Mouse (Mus musculus): ENCODE data around the gene Pcdh7.

Pcdh7 gene

GRCm38 (mm10) chr5:57807350-57807749, 89.6 kb downstream of the Pcdh7 start:
- 39% methylated on average over 2 of the region's 2 CpGs for WGBS

GRCm38 (mm10) chr5:57810641-57811040, 92.9 kb downstream of the Pcdh7 start:
- WGBS: 79% methylated on average over 1 of the region's 1 CpGs

- WGBS: 68% methylated on average over 5 of the region's 5 CpGs
Measured at GRCm38 (mm10) chr5:57815964-57816589, 98.3 kb downstream of the Pcdh7 start.

- WGBS: 47% methylated on average over 2 of the region's 2 CpGs
Measured at GRCm38 (mm10) chr5:57819788-57820187, 102.0 kb downstream of the Pcdh7 start.

- WGBS: 77% methylated on average over 8 of the region's 8 CpGs
Measured at GRCm38 (mm10) chr5:57821099-57821498, 103.3 kb downstream of the Pcdh7 start.

GRCm38 (mm10) chr5:57828437-57828836, 110.7 kb downstream of the Pcdh7 start:
- 98% methylated on average over 3 of the region's 3 CpGs for WGBS

- 80% methylated on average over 2 of the region's 2 CpGs for WGBS
Measured at GRCm38 (mm10) chr5:57837150-57837549, 119.4 kb downstream of the Pcdh7 start.

GRCm38 (mm10) chr5:57841357-57842119, 123.8 kb downstream of the Pcdh7 start:
- 49% methylated on average over 5 of the region's 5 CpGs for WGBS

- 37% methylated on average over 3 of the region's 3 CpGs for WGBS
Measured at GRCm38 (mm10) chr5:57847500-57847899, 129.7 kb downstream of the Pcdh7 start.

- 48% methylated on average over 2 of the region's 2 CpGs for WGBS
Measured at GRCm38 (mm10) chr5:57850111-57850510, 132.3 kb downstream of the Pcdh7 start.

- WGBS: 68% methylated on average over 3 of the region's 3 CpGs
Measured at GRCm38 (mm10) chr5:57857316-57857715, 139.5 kb downstream of the Pcdh7 start.

GRCm38 (mm10) chr5:57864254-57864653, 146.5 kb downstream of the Pcdh7 start:
- 79% methylated on average over 3 of the region's 3 CpGs for WGBS

GRCm38 (mm10) chr5:57865256-57865655, 147.5 kb downstream of the Pcdh7 start:
- 64% methylated on average over 3 of the region's 3 CpGs for WGBS

GRCm38 (mm10) chr5:57866097-57866496, 148.3 kb downstream of the Pcdh7 start:
- WGBS: 62% methylated on average over 1 of the region's 1 CpGs

GRCm38 (mm10) chr5:57867906-57868305, 150.1 kb downstream of the Pcdh7 start:
- WGBS: 45% methylated on average over 2 of the region's 2 CpGs

- 26% methylated on average over 4 of the region's 4 CpGs for WGBS
Measured at GRCm38 (mm10) chr5:57868702-57869101, 150.9 kb downstream of the Pcdh7 start.

GRCm38 (mm10) chr5:57870727-57871126, 153.0 kb downstream of the Pcdh7 start:
- WGBS: 74% methylated on average over 1 of the region's 1 CpGs

- 43% methylated on average over 7 of the region's 7 CpGs for WGBS
Measured at GRCm38 (mm10) chr5:57899018-57899614, 181.3 kb downstream of the Pcdh7 start.

GRCm38 (mm10) chr5:57907218-57907617, 189.5 kb downstream of the Pcdh7 start:
- WGBS: 72% methylated on average over 4 of the region's 4 CpGs

GRCm38 (mm10) chr5:57921140-57921539, 203.4 kb downstream of the Pcdh7 start:
- WGBS: 84% methylated on average over 5 of the region's 5 CpGs

- 67% methylated on average over 5 of the region's 5 CpGs for WGBS
Measured at GRCm38 (mm10) chr5:57931331-57931730, 213.6 kb downstream of the Pcdh7 start.

- WGBS: 63% methylated on average over 5 of the region's 5 CpGs
Measured at GRCm38 (mm10) chr5:57931738-57932137, 214.0 kb downstream of the Pcdh7 start.

GRCm38 (mm10) chr5:57934666-57935065, 216.9 kb downstream of the Pcdh7 start:
- WGBS: 91% methylated on average over 2 of the region's 2 CpGs
